Mouse (Mus musculus) C2C12 (cell line): Measurements from ENCODE around the gene Cldn24.

Source experiments
- CTCF ChIP-seq: IDR thresholded peaks from one replicate; pipeline ENCODE4 v1.5.1; 2011; ENCODE audit not compliant: control insufficient read depth, insufficient read depth, insufficient read length
- MAX ChIP-seq: IDR thresholded peaks from one replicate; pipeline ENCODE4 v1.6.1; 2011; ENCODE audit warnings: mild to moderate bottlenecking, control low read depth

- TF ChIP-seq CTCF: no peak
- TF ChIP-seq MAX: no peak
Observed at GRCm38 (mm10) chr8:47810666-47811015, 11.3 kb upstream of the Cldn24 start.
